Mouse (Mus musculus): ENCODE measurements around the gene Sdhaf3.

GRCm38 (mm10) chr6:6931507-6931906 is 24.3 kb upstream of the Sdhaf3 start:
- TF ChIP-seq CTCF (IDR thresholded peaks at IDR 0.05; ENCODE audit: insufficient read depth, low read length): no peak
- TF ChIP-seq POLR2A (IDR thresholded peaks at IDR 0.05; ENCODE audit: borderline replicate concordance, extremely low read depth, low read depth, low read length): no peak
